ENCODE assay signal across 8 mouse cellular contexts in genomic region chr3:96269511-96270474, GRCm38 (mm10). TPM values are rescaled to one million over a fixed set of nuclear protein-coding genes. Genes with fewer than 3 reads are reported as not detected.
A peak's percentile ranks its signal among the peaks of the same experiment; 100 is the strongest.
DNase-seq lines count a peak whose midpoint lies in the region; ATAC-seq and TF ChIP-seq lines count a peak whose summit lies in the region.

TSS of gene Hist2h2bb (plus strand) at chr3:96269752.

- TF ChIP-seq EP300 in MEL (IDR thresholded peaks at IDR 0.05; ENCODE audit: low read depth in 1 of 2, low read length in 2 of 2) = no peak

- peak; percentile 100 for DNase-seq in MEL (ENCODE audit: low read depth, low spot score)
- peak; percentile 95 to 98 for DNase-seq in cerebellum, adult 2 months
- DNase-seq in forelimb bud, embryonic 11.5 days (ENCODE audit: low read depth, low spot score) = peak; percentile 99
- peak; percentile 96 for DNase-seq in layer of hippocampus, adult 9-10 months (ENCODE audit: low spot score)
- DNase-seq in ovary, postnatal 10 days (ENCODE audit: low spot score) = peak; percentile 85
- DNase-seq in thymus, postnatal 10 days (ENCODE audit: low spot score in 2 of 2) = peak; percentile 89 to 93

- ATAC-seq in hematopoietic stem cell, adult 5-6 weeks (replicated peaks in 1 of 2; ENCODE audit: insufficient read depth in 1 of 2, low FRiP score in 2 of 2, low TSS enrichment in 1 of 2, low read depth in 1 of 2, poor library complexity in 2 of 2, severe bottlenecking in 2 of 2) = peak; percentile 91 to 93
- peak; percentile 96 for ATAC-seq in lung, embryonic 16.5 days (ENCODE audit: low read depth)

- H3K9ac ChIP-seq in MEL (ENCODE audit: control insufficient read depth, low read depth, low read length, poor library complexity, severe bottlenecking) = peak within 1 kb of the TSS; percentile 73
- peak within 1 kb of the TSS; percentile 80 for H3K9ac ChIP-seq in lung, embryonic 16.5 days (ENCODE audit: low read length)

- TF ChIP-seq CTCF in MEL (IDR thresholded peaks at IDR 0.05 in 2 of 3, conservative IDR thresholded peaks at IDR 0.05 in 1 of 3; ENCODE audit: control insufficient read depth in 1 of 3, insufficient read depth in 1 of 3, low read depth in 2 of 3, low read length in 3 of 3, poor library complexity in 1 of 3, severe bottlenecking in 1 of 3) = 0 out of 6 replicates have a peak, but pooled peaks of 1 of the 3 experiments have one; percentile 3
- TF ChIP-seq CTCF in cerebellum, adult 2 months (IDR thresholded peaks at IDR 0.05; ENCODE audit: borderline replicate concordance, insufficient read depth, low read depth, low read length) = no peak

- no peaks in the 10 kb centered on the region for H3K27me3 ChIP-seq in MEL (ENCODE audit: control insufficient read depth in 1 of 2, insufficient read depth in 2 of 2, low read length in 2 of 2)
- H3K27me3 ChIP-seq in cerebellum, adult 2 months (ENCODE audit: control insufficient read depth, insufficient read depth, low read length) = no peaks in the 10 kb centered on the region
- H3K27me3 ChIP-seq in lung, embryonic 16.5 days (ENCODE audit: control insufficient read depth, insufficient read depth, low read depth, low read length) = no peaks in the 10 kb centered on the region

- TF ChIP-seq RAD21 in MEL (IDR thresholded peaks at IDR 0.05; ENCODE audit: low read depth, low read length) = no peak

- H3K27ac ChIP-seq in MEL (ENCODE audit: control insufficient read depth, low read depth, low read length) = peak within 1 kb of the TSS; percentile 96
- peak within 1 kb of the TSS; percentile 93 for H3K27ac ChIP-seq in cerebellum, adult 2 months (ENCODE audit: insufficient read depth, low read length)
- H3K27ac ChIP-seq in lung, embryonic 16.5 days (ENCODE audit: low read length) = peak within 1 kb of the TSS; percentile 99

- H3K4me1 ChIP-seq in MEL (ENCODE audit: control insufficient read depth in 1 of 2, insufficient read depth in 2 of 2, low read length in 2 of 2) = peaks cover 0 to 20% of the 10 kb centered on the region in 2 experiments; a peak in 2 of 4 replicates
- H3K4me1 ChIP-seq in cerebellum, adult 2 months (ENCODE audit: control insufficient read depth, insufficient read depth, low read length) = peaks cover 4% of the 10 kb centered on the region; the same call in 1 of the 2 replicates
- H3K4me1 ChIP-seq in lung, embryonic 16.5 days (replicated peaks; ENCODE audit: control insufficient read depth, insufficient read depth, low read length) = peaks cover 4% of the 10 kb centered on the region

- H3K4me3 ChIP-seq in MEL (ENCODE audit: control insufficient read depth in 1 of 2, insufficient read depth in 1 of 2, low read depth in 2 of 2, low read length in 2 of 2) = peak within 1 kb of the TSS; percentile 7 to 56
- peak within 1 kb of the TSS; percentile 70 for H3K4me3 ChIP-seq in cerebellum, adult 2 months (replicated peaks; ENCODE audit: insufficient read depth, low read depth, low read length)
- H3K4me3 ChIP-seq in lung, embryonic 16.5 days (ENCODE audit: low read length) = peak within 1 kb of the TSS; percentile 64

- no peaks in the 10 kb centered on the region for H3K9me3 ChIP-seq in MEL (replicated peaks; ENCODE audit: insufficient read depth, low read length)
- no peaks in the 10 kb centered on the region for H3K9me3 ChIP-seq in lung, embryonic 16.5 days (ENCODE audit: control insufficient read depth, low read length)

- peak within 1 kb of the TSS; percentile 91 for H3K4me2 ChIP-seq in lung, embryonic 16.5 days (ENCODE audit: low read depth, low read length)

- WGBS in cerebellum, adult 2 months = under 1% methylated on average over 45 of the region's 45 CpGs
- under 1% methylated on average over 45 of the region's 45 CpGs for WGBS in lung, embryonic 16.5 days

- H3K79me2 ChIP-seq in MEL (ENCODE audit: control insufficient read depth, insufficient read depth, low read length, poor library complexity) = peaks cover 3% of the 10 kb centered on the region; the same call in 1 of the 2 replicates

- TF ChIP-seq POLR2A in MEL (IDR thresholded peaks at IDR 0.05; ENCODE audit: control insufficient read depth in 1 of 2, insufficient read depth in 1 of 2, low read depth in 1 of 2, low read length in 2 of 2, poor library complexity in 1 of 2) = no peak
- TF ChIP-seq POLR2A in cerebellum, adult 2 months (IDR thresholded peaks at IDR 0.05; ENCODE audit: borderline replicate concordance, insufficient read depth, low read length) = peak; percentile 100

- H3K36me3 ChIP-seq in MEL (ENCODE audit: control insufficient read depth in 1 of 2, insufficient read depth in 2 of 2, low read length in 2 of 2) = peaks cover 0 to 26% of the 10 kb centered on the region in 2 experiments; a peak in 2 of 4 replicates
- no peaks in the 10 kb centered on the region for H3K36me3 ChIP-seq in lung, embryonic 16.5 days (ENCODE audit: control insufficient read depth, insufficient read depth, low read length)

TF ChIP-seq in MEL, 35 proteins besides CTCF, POLR2A, EP300 and RAD21:
- TF ChIP-seq POLR2AphosphoS5 (IDR thresholded peaks at IDR 0.05; ENCODE audit: borderline replicate concordance, low read depth, low read length) = peak; percentile 100
- TF ChIP-seq TBP (IDR thresholded peaks at IDR 0.05; ENCODE audit: low read depth, low read length) = no peak
- TF ChIP-seq KAT2A (conservative IDR thresholded peaks at IDR 0.05; ENCODE audit: low read depth, low read length) = no peak
- TF ChIP-seq MXI1 (IDR thresholded peaks at IDR 0.05; ENCODE audit: low read depth, low read length) = no peak

RNA-seq across cellular contexts. Expression of gene Hist2h2bb, which starts in this region (rescaled TPM):
- total RNA-seq in MEL (2012; rRNA removed) = 6,680 and 8,754 TPM in 2 replicates
- polyA plus RNA-seq in MEL (2012; ENCODE audit: insufficient read depth in 1 of 2, insufficient read length in 2 of 2, low read depth in 1 of 2, low replicate concordance in 2 of 2, missing spikeins in 1 of 2) = 10 to 100 TPM in 1 of 2 experiments, not detected in 1; 11.2 TPM
- polyA plus RNA-seq in cerebellum, adult 2 months (2012; rRNA removed) = 5.4 and 6.7 TPM in 2 replicates
- total RNA-seq in hematopoietic stem cell, adult 5-6 weeks (2017) = 3,457 and 7,416 TPM in 2 replicates
- polyA plus RNA-seq in lung, embryonic 16.5 days (2015; fragmentation: Nextera tagmentation; extraction: Ambion mirVana) = 13.0 and 14.5 TPM in 2 replicates

Comparison
In these comparisons a context has a peak if more than half of its experiments do, and no peak if none do; other contexts are left out.
1. Peak in every context shown above with its lines: DNase-seq, ATAC-seq, H3K4me3 ChIP-seq and H3K27ac ChIP-seq.